Mouse (Mus musculus) hindbrain, embryonic 12.5 days (tissue): ENCODE data around the gene Samd4. TPM values are rescaled to one million over a fixed set of nuclear protein-coding genes. Genes with fewer than 3 reads are reported as not detected.

Source experiments
- ATAC-seq: fragments of 200-750 bp; cut with Nextera tagmentation; 2 replicates; pipeline ENCODE4 v1.8.0; 2017; ENCODE audit warnings: moderate TSS enrichment; ENCODE audit not compliant: low FRiP score
- H3K27ac ChIP-seq: fragments of 300-500 bp; sonication (generic); 2 replicates; pipeline ENCODE4 v1.5.1; 2016; ENCODE audit warnings: mild to moderate bottlenecking
- H3K27me3 ChIP-seq: fragments of 300-500 bp; sonication (generic); 2 replicates; pipeline ENCODE4 v1.6.1; 2016; ENCODE audit warnings: mild to moderate bottlenecking
- H3K36me3 ChIP-seq: fragments of 300-500 bp; sonication (generic); 2 replicates; pipeline ENCODE4 v1.6.1; 2016; ENCODE audit warnings: mild to moderate bottlenecking
- H3K4me1 ChIP-seq: fragments of 300-500 bp; sonication (generic); 2 replicates; pipeline ENCODE4 v1.6.1; 2016
- H3K4me2 ChIP-seq: fragments of 300-500 bp; sonication (generic); replicated peaks from 2 replicates; pipeline ENCODE4 v1.6.1; 2016; ENCODE audit warnings: mild to moderate bottlenecking
- H3K4me3 ChIP-seq: fragments of 300-500 bp; sonication (generic); 2 replicates; pipeline ENCODE4 v1.5.1; 2016; ENCODE audit warnings: mild to moderate bottlenecking
- H3K9ac ChIP-seq: fragments of 300-500 bp; sonication (generic); 2 replicates; pipeline ENCODE4 v1.6.1; 2016; ENCODE audit warnings: mild to moderate bottlenecking, moderate library complexity
- H3K9me3 ChIP-seq: fragments of 300-500 bp; sonication (generic); replicated peaks from 2 replicates; pipeline ENCODE4 v1.6.1; 2016; ENCODE audit warnings: mild to moderate bottlenecking
- WGBS: fragments of 180-500 bp; shearing (Covaris S2); methylation state at CpG from one replicate; pipeline ENCODE4 v1.1.7; 2016; 5-methylcytosine and 5-hydroxymethylcytosine counted together
- microRNA-seq: library from miRNA; unstranded; fragments of <30 nt; microRNA quantifications from one replicate; pipeline ENCODE4, GENCODE M21; 2017
- polyA plus RNA-seq: library from polyadenylated mRNA; unstranded; fragments of >200 nt; fragmentation: Nextera tagmentation; extraction: Ambion mirVana; gene quantifications from 2 replicates; pipeline ENCODE4 v1.2.1, GENCODE M21; 2016

Samd4 gene
- polyA plus RNA-seq, 1 experiment from 2014 or later: 7.0 TPM

GRCm38 (mm10) chr14:47154303-47154702 lies 271.6 kb downstream of the Samd4 start:
- 92% methylated on average over 3 of the region's 3 CpGs for WGBS
- no peak for ATAC-seq

More at GRCm38 (mm10) chr14:47154303-47154702, 271.6 kb downstream of the Samd4 start:
- H3K4me1 ChIP-seq: no peaks in the 10 kb centered on the region
- no peak overlapping the region for H3K4me2 ChIP-seq
- no peak overlapping the region for H3K4me3 ChIP-seq
- no peaks in the 10 kb centered on the region for H3K9me3 ChIP-seq
- H3K27me3 ChIP-seq: no peaks in the 10 kb centered on the region
- no peaks in the 10 kb centered on the region for H3K36me3 ChIP-seq
- no peak overlapping the region for H3K9ac ChIP-seq
- no peak overlapping the region for H3K27ac ChIP-seq

Small RNA genes within 50 kb of the gene (microRNA-seq; reads per million reads assigned to microRNA genes)
- 4.9 reads per million, percentile 12 among the genes with 10 or more reads in this experiment for gene Mir378c

Other genes starting within 250 kb of the Samd4 start
- gene Cdkn3, start 122.3 kb upstream of the Samd4 start, polyA plus RNA-seq: 27.9 and 29.9 TPM in 2 replicates
- gene Cnih1, start 94.4 kb upstream of the Samd4 start, polyA plus RNA-seq: 174 and 188 TPM in 2 replicates
- 102 and 111 TPM in 2 replicates for gene Gmfb, start 60.6 kb upstream of the Samd4 start, polyA plus RNA-seq
- 25.2 and 26.4 TPM in 2 replicates for gene Cgrrf1, start 50.7 kb upstream of the Samd4 start, polyA plus RNA-seq